Mouse (Mus musculus): ENCODE results near the gene Muc16.

Muc16 gene

DNA sequence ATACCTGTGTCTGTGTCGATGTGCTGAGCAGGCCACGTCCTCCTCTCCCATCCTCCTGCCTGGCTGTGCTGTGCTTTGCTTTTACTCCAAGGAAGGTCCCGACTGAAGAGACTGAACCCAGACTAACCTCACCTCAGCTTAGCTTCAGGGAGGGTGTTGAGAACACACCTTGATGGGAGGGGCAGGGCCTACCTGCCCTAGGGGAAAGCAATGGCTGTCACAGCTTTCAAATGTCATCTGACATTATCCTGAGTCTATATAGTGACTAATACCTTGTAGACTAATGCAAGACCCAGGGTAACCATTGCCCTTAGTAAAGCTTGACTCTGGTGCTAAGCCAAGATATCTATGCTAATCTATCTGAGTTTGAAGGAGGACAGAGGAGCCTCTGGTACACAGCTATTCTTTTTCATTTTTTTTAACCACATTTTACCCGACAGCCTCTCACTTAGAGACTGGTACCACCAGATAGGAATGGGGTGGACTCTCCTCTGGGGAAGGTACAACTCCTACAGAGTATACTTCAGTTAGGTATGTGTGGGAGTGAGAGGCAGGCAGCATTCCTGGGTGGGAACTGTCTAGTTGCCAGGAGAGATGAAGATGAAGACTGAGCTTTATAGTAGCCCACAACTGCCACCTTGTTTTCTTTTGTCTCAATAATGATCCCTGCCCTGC, at the start of gene Muc16:
Muc16 (minus strand) TSS at position 51 of the 675 bp plus-strand sequence.
- no peak for TF ChIP-seq GATA4 (IDR thresholded peaks at IDR 0.05; ENCODE audit: insufficient replicate concordance, low read length)

DNA sequence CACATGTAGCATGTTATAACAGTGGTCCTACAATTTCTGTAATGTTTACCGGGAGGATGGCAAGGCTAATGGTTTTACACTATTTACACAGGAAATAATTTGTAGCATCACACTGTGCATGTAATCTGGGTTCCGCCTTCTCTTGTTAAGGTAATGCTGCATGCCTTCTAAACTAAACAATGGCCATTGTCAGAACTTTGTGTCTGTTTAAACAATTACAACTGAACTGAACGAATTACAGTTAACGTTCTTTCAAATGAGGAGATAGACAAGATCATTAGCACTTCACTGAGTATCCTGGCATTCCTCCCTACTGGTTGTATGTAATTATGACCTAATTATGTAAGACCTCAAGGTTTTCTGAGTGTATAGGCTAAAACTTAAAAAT, 48.4 kb upstream of the Muc16 start:
- no peak for TF ChIP-seq GATA4 (IDR thresholded peaks at IDR 0.05; ENCODE audit: insufficient replicate concordance, low read length)

DNA sequence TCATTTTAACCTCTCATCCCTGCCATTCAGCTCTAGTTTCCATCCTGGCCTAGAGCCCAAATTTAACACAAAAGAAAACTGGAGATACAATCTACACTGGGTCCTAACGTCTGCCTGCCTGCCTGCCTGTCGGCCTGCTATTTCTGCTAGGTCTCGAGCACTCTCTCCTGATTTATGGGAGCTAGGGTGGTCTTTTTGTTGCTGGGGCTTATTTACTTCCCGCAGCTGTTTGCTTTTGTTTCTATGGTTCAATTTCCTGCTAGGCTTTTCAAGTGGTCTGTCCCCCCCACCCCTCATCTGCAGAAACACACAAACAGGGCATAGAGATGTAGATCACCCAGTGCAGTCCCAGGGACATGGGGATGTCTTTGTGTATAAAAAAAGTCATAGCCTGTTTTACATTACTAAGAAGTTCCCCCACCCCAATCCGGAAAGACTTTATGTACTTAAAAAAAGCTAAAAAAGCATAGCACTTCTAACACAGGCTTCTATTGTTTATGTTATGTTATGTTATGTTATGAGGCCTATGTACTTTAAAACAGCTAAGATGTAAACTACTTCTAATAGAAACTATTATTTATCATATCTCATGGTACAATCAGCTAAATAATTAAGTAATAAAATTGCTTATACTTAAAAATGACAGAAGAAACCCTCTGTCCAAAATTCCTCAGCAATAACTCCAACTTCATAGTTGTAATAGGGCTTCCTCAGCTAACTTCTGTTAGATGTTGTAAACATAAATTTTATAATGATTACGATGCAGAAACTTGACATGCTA, 47.8 kb upstream of the Muc16 start:
- TF ChIP-seq GATA4 (IDR thresholded peaks at IDR 0.05; ENCODE audit: insufficient replicate concordance, low read length) = no peak

DNA sequence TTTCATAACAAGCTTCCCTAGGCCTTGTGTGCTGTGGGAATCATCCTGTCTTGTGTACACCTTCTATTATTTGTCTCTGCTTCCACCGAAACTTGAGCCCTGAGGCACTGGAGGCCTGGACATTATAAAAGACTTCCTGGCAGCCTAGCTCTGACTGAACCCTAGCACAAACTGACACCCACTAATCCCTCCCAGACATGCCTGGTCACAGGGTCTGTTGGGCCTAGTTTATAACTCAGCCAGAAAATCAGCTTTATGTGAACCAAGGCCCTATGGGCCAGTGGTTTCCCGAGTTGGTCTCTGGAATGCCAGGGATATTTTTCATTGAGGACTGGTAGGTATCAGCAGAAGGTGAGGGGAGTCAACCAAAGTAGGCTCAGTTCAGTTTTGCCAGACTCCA, 46.7 kb upstream of the Muc16 start:
- no peak for TF ChIP-seq GATA4 (IDR thresholded peaks at IDR 0.05; ENCODE audit: insufficient replicate concordance, low read length)

DNA sequence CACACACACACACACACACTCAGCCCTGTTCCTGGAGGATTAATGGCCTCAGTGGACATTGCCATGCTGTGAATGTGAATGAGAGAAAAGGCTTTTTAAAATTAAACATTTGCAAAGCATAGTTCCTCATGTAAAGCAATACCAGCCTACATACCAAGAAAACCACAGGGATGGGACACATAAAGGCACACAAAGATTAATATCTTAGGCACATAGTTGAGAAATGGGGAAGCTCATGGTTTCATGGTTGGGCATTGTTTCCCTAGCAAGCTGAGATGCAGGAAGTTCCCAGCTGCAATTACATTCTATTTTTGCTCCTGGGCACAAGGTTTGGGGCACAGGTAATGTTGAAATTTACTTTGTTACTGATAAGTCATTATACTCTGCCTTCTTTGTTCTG, 31.3 kb upstream of the Muc16 start:
- no peak for TF ChIP-seq GATA4 (IDR thresholded peaks at IDR 0.05; ENCODE audit: insufficient replicate concordance, low read length)

DNA sequence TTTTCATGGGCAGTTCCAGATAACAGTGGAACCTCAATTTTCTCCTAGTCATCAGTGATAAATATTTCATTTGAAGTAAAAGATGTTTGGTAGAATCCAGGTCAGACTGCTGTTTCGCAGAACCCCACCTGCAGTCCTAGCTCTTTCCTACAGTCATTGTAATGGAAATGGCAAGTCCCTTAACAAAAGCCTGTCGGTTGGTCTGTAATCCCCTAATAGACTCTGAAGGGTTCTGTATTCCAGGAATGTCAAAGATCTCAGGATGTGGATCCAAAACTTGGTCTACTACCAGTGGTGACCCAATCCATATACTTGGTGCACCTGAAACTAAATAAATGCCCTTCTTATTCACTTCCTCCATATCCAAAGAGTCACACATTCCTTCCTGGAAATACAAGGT, 76.0 kb downstream of the Muc16 start:
- no peak for TF ChIP-seq GATA4 (IDR thresholded peaks at IDR 0.05; ENCODE audit: insufficient replicate concordance, low read length)

DNA sequence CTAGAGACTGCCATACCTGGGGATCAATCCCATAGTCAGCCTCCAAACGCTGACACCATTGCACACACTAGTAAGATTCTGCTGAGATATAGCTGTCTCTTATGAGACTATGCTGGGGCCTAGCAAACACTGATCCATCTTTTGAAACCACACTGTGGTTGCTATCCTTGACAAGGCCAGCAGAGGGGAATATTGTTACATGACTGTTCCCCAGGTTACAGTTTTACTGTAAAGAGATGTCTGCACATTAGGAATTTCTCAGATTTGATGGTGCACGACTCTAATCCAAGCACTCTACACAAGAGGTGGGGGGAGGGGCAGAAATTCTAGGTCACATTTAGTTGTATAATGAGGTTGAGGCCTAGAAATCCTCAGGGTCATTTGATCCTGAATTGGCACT, 166.2 kb downstream of the Muc16 start:
- TF ChIP-seq GATA4 (IDR thresholded peaks at IDR 0.05; ENCODE audit: insufficient replicate concordance, low read length) = no peak

DNA sequence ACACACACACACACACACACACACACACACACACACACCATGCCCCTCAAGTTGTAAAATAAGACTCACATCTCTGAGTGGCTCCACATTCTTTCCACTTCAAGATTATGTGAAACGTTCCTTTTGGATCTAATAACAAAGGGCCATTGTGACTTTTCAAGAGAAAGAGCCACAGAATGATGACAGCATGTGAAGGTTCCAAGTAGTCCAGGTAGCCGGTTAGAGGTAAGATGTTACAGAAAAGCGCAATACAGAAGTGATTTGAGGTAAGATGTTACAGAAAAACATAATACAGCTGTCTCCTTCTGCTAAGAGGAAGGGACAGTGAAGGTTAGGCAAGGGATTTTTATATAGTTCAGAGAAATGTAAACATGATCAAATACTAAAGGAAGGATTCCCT, 196.2 kb downstream of the Muc16 start, which contains the start of the genes Zfp558 and Mbd3l1:
Zfp558 (minus strand) TSS at position 101 of the 400 bp plus-strand sequence.
Mbd3l1 (plus strand) TSS at position 192 of the 400 bp plus-strand sequence.
- TF ChIP-seq GATA4 (IDR thresholded peaks at IDR 0.05; ENCODE audit: insufficient replicate concordance, low read length) = no peak

DNA sequence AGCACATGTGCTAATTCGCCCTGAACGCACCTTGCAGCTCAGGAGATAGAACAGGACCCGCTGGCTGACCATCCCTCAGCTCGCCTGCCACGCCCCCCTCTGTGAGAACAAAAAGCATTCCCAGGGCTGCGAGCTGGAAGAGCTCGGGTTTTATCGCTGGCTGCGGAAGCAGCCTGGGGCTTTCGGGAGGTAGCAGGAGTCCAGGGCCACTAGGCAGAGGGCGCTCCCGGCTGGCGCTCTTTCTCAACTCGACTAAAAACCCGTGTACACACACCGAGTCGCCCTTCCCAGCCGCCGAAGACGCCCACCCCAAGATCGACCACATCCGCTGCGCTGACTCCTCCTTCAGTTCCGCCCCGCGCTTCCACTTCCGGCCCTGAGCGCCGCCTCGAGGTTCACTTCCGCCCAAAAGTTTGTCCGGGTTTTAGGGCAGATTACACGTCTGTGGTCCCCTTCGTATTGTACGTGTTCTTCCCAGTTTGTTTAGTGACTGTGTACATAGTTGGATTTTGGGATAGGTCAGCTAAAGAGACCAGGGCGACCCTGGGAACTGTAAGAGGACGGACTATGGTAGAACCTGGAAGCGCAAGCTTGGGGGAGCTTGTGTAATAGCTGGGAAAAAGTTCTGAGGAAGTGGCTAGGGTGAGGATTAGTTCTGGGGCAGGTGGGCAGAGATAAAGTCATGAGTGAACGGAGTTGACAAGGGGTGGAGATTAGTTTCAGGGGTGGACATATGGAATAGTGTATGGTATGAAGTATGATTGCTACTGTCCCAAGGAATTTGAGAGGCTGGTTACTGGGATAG, 200.8 kb downstream of the Muc16 start:
- peak; percentile 64; the same call in 1 of the 2 replicates for TF ChIP-seq GATA4 (IDR thresholded peaks at IDR 0.05; ENCODE audit: insufficient replicate concordance, low read length)

DNA sequence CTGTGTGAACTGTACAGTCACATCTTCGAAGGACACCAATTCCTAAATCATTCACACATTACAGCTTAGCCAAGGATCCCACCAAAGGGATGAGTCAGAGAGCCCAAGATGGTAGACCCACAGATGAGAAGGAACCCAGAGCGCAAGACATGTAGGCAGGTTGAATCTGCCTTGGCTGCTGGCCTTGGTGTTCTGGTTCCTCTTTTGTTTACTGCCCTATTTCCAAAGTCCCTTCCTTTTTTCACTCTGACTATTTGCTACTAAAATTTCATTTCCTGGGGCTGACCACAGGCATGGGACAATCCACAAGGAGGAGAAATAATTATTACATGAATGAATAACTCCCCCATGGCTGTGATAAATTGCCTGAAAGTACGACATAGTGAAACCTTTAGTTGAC, 206.3 kb downstream of the Muc16 start:
- TF ChIP-seq GATA4 (IDR thresholded peaks at IDR 0.05; ENCODE audit: insufficient replicate concordance, low read length) = no peak

DNA sequence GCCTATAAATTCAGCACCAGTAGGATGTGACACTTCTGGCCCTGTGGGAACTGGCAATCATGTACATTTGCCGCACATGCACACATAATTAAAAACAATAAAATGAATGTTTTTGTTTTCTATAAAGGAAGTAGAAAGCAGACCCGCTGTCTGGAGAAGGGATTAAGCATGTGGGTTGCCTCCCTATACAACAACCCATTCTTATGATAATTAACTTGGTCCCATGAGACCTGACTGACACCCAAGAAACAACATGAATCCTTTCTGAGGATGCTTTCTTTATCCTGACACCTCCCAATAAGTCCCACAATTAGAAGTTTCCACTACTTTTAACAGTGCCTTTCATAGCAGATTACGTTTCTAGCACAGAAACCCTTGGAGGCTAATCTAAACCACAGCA, 207.0 kb downstream of the Muc16 start:
- no peak for TF ChIP-seq GATA4 (IDR thresholded peaks at IDR 0.05; ENCODE audit: insufficient replicate concordance, low read length)

DNA sequence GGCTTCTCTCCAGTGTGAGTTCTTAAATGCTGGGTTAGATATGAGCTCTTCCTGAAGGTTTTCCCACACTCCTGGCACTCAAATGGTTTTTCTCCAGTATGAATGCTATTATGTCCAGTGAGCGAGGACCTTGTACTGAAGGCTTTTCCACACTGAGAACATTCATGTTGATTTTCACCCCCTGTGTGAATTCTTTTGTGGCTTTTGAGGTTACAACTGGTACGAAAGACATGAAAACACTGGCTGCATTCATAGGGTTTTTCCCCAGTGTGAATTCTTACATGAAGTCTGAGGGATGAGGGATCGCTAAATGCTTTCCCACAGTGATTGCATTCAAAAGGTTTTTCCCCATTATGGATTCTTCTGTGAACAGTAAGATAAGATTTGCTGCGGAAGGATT, 217.8 kb downstream of the Muc16 start:
- TF ChIP-seq GATA4 (IDR thresholded peaks at IDR 0.05; ENCODE audit: insufficient replicate concordance, low read length) = no peak
